Mouse (Mus musculus): Measurements from ENCODE around the gene Rnf17. TPM values are rescaled to one million over a fixed set of nuclear protein-coding genes. Genes with fewer than 3 reads are reported as not detected.
A peak's percentile ranks its signal among the peaks of the same experiment; 100 is the strongest.

Gene Rnf17
- polyA plus RNA-seq, 1 experiment from 2014 or later: not detected

GRCm38 (mm10) chr14:56502407-56502806 is 100.0 kb downstream of the Rnf17 start:
- TF ChIP-seq CTCF (IDR thresholded peaks at IDR 0.05): no peak
- H3K27me3 ChIP-seq: peaks cover 46% of the 10 kb centered on the region
- CTCF ChIA-PET: no interaction called here
- ATAC-seq: no peak
- DNase-seq (ENCODE audit: low read depth, low spot score): no peak
- in situ Hi-C loops (cut with MboI; ENCODE audit: low pct_unique_long_range_greater_than_20kb): no loop called here
- POLR2A ChIA-PET: no interaction called here

GRCm38 (mm10) chr14:56506743-56507142 is 104.4 kb downstream of the Rnf17 start:
- ATAC-seq (no peak), DNase-seq (ENCODE audit: low read depth, low spot score) (no peak)
- peaks cover 46% of the 10 kb centered on the region for H3K27me3 ChIP-seq
- ChIA-PET POLR2A (no interaction called here), CTCF (interaction anchor here (0.6 kb wide), 1 partner anchor 9 kb away, joined by 3 read pairs; no protein-coding TSS in a partner anchor)
- in situ Hi-C loops (cut with MboI; ENCODE audit: low pct_unique_long_range_greater_than_20kb): no loop called here
- no peak for TF ChIP-seq CTCF (IDR thresholded peaks at IDR 0.05)

- no peak for ATAC-seq
- POLR2A ChIA-PET: no interaction called here
- in situ Hi-C loops (cut with MboI; ENCODE audit: low pct_unique_long_range_greater_than_20kb): no loop called here
- peaks cover 43% of the 10 kb centered on the region for H3K27me3 ChIP-seq
- CTCF ChIA-PET: no interaction called here
- peak; percentile 43 for TF ChIP-seq CTCF (IDR thresholded peaks at IDR 0.05)
- no peak for DNase-seq (ENCODE audit: low read depth, low spot score)
Measured at GRCm38 (mm10) chr14:56512084-56512483, 109.7 kb downstream of the Rnf17 start.

GRCm38 (mm10) chr14:56514775-56515174 is 112.4 kb downstream of the Rnf17 start:
- no peak for DNase-seq (ENCODE audit: low read depth, low spot score)
- POLR2A ChIA-PET: no interaction called here
- no peak for TF ChIP-seq CTCF (IDR thresholded peaks at IDR 0.05)
- in situ Hi-C loops (cut with MboI; ENCODE audit: low pct_unique_long_range_greater_than_20kb): no loop called here
- ATAC-seq: no peak
- CTCF ChIA-PET: interaction anchor here (0.9 to 1.3 kb wide), 2 partner anchors 8 to 24 kb away, joined by 3 read pairs; no protein-coding TSS in a partner anchor
- peaks cover 23% of the 10 kb centered on the region for H3K27me3 ChIP-seq

- in situ Hi-C loops (cut with MboI; ENCODE audit: low pct_unique_long_range_greater_than_20kb): no loop called here
- ATAC-seq: no peak
- POLR2A ChIA-PET: no interaction called here
Measured at GRCm38 (mm10) chr14:56530788-56531187, 128.4 kb downstream of the Rnf17 start.

GRCm38 (mm10) chr14:56544946-56545345 is 142.6 kb downstream of the Rnf17 start:
- TF ChIP-seq CTCF (IDR thresholded peaks at IDR 0.05): no peak
- in situ Hi-C loops (cut with MboI; ENCODE audit: low pct_unique_long_range_greater_than_20kb): no loop called here
- POLR2A ChIA-PET: no interaction called here
- no peak for ATAC-seq
- DNase-seq (ENCODE audit: low read depth, low spot score): no peak
- H3K27me3 ChIP-seq: no peaks in the 10 kb centered on the region
- CTCF ChIA-PET: no interaction called here

More at GRCm38 (mm10) chr14:56530788-56531187, 128.4 kb downstream of the Rnf17 start:
- no peaks in the 10 kb centered on the region for H3K27me3 ChIP-seq
- CTCF ChIA-PET: no interaction called here
- TF ChIP-seq CTCF (IDR thresholded peaks at IDR 0.05): no peak
- DNase-seq (ENCODE audit: low read depth, low spot score): no peak

- no peak for DNase-seq (ENCODE audit: low read depth, low spot score)
- ATAC-seq: no peak
- H3K27me3 ChIP-seq: no peaks in the 10 kb centered on the region
- ChIA-PET POLR2A (no interaction called here), CTCF (no interaction called here)
- no peak for TF ChIP-seq CTCF (IDR thresholded peaks at IDR 0.05)
- in situ Hi-C loops (cut with MboI; ENCODE audit: low pct_unique_long_range_greater_than_20kb): no loop called here
Measured at GRCm38 (mm10) chr14:56545491-56545890, 143.1 kb downstream of the Rnf17 start.

GRCm38 (mm10) chr14:56550960-56551359 is 148.6 kb downstream of the Rnf17 start:
- TF ChIP-seq CTCF (IDR thresholded peaks at IDR 0.05): no peak
- DNase-seq (ENCODE audit: low read depth, low spot score) (no peak), ATAC-seq (no peak)
- in situ Hi-C loops (cut with MboI; ENCODE audit: low pct_unique_long_range_greater_than_20kb): no loop called here
- ChIA-PET POLR2A (no interaction called here), CTCF (no interaction called here)
- H3K27me3 ChIP-seq: no peaks in the 10 kb centered on the region

- in situ Hi-C loops (cut with MboI; ENCODE audit: low pct_unique_long_range_greater_than_20kb): no loop called here
- no peak for TF ChIP-seq CTCF (IDR thresholded peaks at IDR 0.05)
- DNase-seq (ENCODE audit: low read depth, low spot score) (no peak), ATAC-seq (no peak)
- ChIA-PET CTCF (no interaction called here), POLR2A (no interaction called here)
- H3K27me3 ChIP-seq: no peaks in the 10 kb centered on the region
Measured at GRCm38 (mm10) chr14:56552924-56553323, 150.5 kb downstream of the Rnf17 start.

- ChIA-PET CTCF (interaction anchor here (1.1 kb wide), 2 partner anchors 16 to 21 kb away, joined by 3 read pairs; no protein-coding TSS in a partner anchor), POLR2A (no interaction called here)
- TF ChIP-seq CTCF (IDR thresholded peaks at IDR 0.05): no peak
- no peaks in the 10 kb centered on the region for H3K27me3 ChIP-seq
- ATAC-seq (no peak), DNase-seq (ENCODE audit: low read depth, low spot score) (no peak)
- in situ Hi-C loops (cut with MboI; ENCODE audit: low pct_unique_long_range_greater_than_20kb): no loop called here
Measured at GRCm38 (mm10) chr14:56553331-56553730, 150.9 kb downstream of the Rnf17 start.

GRCm38 (mm10) chr14:56554716-56555115 is 152.3 kb downstream of the Rnf17 start:
- POLR2A ChIA-PET: no interaction called here
- CTCF ChIA-PET: no interaction called here
- DNase-seq (ENCODE audit: low read depth, low spot score): no peak
- TF ChIP-seq CTCF (IDR thresholded peaks at IDR 0.05): no peak
- no peak for ATAC-seq
- in situ Hi-C loops (cut with MboI; ENCODE audit: low pct_unique_long_range_greater_than_20kb): no loop called here
- H3K27me3 ChIP-seq: no peaks in the 10 kb centered on the region

GRCm38 (mm10) chr14:56559134-56559533 is 156.8 kb downstream of the Rnf17 start:
- DNase-seq (ENCODE audit: low read depth, low spot score): no peak
- ChIA-PET CTCF (interaction anchor here (1.4 kb wide), 3 partner anchors 9 to 11 kb away, joined by 3 to 4 read pairs (median 3); no protein-coding TSS in a partner anchor), POLR2A (no interaction called here)
- ATAC-seq: no peak
- no peak for TF ChIP-seq CTCF (IDR thresholded peaks at IDR 0.05)
- H3K27me3 ChIP-seq: no peaks in the 10 kb centered on the region
- in situ Hi-C loops (cut with MboI; ENCODE audit: low pct_unique_long_range_greater_than_20kb): no loop called here

Measured in Patski (cell line).